Mouse (Mus musculus) frontal cortex, adult 2 months (tissue): ENCODE data around the gene 9530077C05Rik. TPM values are rescaled to one million over a fixed set of nuclear protein-coding genes. Genes with fewer than 3 reads are reported as not detected.

Experiments
- DNase-seq, 2 experiments: peaks; one replicate each; pipeline ENCODE4 v3.0.0; 2022; ENCODE audit warnings: low spot score in 1 of 2; ENCODE audit errors: extremely low spot score in 1 of 2
- polyA plus RNA-seq: library from polyadenylated mRNA; depleted of rRNA; stranded (reverse); fragments of >200 nt; gene quantifications from 2 replicates; pipeline ENCODE4 v1.2.3, GENCODE M21; 2012

Gene 9530077C05Rik
- polyA plus RNA-seq, 1 experiment: 8.8 TPM

DNA sequence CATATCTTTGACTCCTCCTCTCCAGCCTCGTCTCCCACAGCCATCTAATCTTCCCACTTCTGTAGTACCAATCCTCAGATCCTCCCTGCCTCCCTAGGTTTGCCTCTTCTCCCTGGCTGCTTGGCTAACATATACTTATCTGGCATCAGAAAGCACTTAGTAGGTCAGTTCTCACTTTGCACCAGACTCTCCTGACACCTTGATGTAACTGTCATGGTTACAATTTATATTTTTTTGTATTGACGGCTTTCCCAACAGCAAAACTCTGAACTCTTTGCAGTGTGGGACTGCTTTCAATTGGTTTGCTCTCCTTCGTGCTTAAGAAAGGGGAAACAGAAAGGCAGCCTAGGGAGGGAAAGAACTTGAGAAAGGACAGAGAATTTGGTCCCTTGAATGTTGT lies 4.9 kb downstream of the 9530077C05Rik start:
- DNase-seq: no peak

DNA sequence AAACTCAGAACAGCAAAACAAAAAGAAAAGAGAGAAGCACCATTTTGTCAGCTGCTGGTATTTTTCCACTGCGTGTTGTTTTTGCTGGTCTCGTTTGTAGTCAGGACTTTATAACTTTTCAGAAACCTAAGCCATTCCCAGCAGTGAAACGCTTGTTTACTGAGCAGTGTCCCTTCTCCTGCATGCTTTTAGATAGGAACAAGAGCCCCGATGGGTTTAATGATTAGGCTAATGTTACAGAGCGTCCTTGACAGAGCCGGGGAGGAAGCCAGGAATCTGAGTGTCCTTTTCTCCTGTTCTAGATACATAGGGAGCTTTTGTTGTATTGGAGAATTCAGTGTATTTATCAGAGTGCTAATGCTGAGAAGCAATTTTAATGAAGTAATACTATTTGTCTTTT lies 6.2 kb downstream of the 9530077C05Rik start:
- DNase-seq: no peak

DNA sequence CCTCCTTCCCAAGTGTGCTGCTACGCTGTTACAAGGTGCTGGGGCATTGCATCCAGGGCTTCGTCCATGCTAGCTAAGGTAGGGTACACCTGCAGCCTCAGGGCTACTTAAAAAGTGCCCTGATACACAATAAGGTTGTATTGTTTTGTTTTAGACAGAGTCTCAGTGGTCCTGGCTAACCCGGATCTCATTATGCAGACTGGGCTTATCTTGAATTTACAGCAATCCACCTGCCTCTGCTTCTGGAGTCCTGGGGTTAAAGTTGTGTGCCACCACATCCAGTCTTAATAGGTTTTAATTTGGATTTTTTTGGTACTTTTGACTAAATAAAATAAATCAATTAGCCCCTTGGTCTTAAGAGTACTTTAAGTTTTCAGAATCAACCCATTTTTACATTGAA lies 8.6 kb downstream of the 9530077C05Rik start:
- no peak for DNase-seq

DNA sequence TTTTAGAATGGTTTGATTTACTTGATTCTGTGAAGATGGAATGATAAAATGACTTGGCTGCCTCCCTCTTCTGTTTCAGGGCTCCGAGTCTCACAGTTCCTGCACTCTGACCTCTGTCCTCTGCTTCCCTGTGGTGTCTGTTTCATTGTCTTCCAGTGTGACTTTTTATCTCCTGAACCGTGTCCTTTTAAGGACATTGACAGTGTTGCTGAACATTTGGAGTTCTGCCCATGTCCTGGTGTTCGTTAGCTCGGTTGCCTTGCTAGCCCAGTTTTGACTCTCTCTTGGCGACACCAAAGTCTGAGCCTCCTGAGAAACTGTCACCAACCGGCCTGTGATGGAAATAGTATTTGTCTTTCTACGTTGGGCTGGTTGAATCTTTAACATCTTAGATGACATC lies 9.2 kb downstream of the 9530077C05Rik start:
- no peak for DNase-seq

DNA sequence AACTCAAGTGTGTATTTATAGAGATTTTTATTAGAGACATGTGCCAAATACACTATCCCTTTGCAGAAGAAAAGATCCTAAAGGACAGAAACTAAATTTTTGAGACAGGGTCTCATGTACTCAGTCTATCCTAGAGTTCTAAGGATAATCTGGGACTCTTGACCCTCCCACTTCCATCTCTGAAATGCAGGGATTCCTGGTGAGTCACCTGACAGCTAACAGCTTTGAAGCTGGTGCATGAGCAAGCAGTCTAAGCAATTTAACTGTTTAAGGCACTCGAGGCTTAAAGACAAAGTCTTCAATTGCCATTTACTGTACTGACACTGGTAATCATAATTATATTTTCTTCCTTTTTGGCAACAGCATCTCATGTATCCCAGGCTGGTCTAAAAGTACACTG lies 11.2 kb downstream of the 9530077C05Rik start:
- DNase-seq: no peak

DNA sequence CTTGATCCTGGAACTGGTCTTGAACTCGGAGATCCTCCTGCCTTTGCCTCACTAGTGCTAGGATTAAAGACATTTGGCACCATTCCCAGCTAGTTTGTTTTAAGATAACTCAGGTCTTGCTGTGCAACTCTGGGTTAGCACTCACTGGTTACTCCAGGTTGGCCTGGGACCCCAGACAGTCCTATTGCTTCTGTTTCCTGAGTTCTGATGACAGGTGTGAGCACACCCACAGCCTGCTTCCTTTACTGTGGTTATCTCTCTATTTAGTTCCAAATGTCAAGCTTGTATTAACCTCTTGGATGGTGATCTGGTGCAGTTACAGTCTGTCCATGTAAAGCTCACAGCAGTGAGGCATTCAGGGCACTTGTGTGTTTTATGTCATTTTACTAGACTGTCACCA lies 12.2 kb downstream of the 9530077C05Rik start:
- DNase-seq: no peak

DNA sequence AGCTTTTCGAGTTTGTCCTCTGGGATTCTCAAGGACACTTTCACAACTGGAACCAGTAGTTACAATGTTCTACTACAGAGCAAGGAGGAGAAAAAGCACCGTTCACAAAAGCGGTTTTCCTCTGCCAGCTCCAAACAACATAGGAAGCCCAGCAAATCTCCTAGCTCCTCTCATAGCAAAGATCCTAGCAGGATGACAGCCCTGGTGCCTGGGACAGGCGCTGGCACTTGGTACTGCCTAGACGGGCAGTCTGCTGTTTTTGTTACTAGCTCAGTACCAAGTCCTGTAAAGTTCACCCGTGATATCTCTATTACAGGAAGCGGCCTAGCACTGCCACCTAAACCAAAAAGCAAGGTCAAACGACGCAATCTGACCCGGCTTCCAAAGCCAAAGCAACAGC lies 12.9 kb downstream of the 9530077C05Rik start:
- DNase-seq: no peak

DNA sequence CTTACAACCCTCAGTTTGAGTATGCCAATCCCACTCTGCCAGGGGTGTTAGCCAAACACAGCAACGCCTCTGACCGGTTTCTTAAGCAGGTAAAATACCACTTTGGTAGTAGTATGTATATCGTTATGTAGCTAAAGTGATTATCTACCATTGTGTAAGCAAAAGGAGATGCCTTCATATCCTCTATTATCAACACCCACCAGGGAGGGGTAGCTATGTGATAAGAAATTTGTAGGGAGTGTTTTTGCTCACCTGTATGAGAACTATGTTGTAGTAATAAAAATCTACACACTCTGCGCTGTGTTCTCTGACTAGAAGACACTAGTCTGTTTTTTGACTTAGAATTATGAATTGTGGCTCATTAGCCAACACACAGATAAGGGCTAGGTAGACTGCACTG lies 13.4 kb downstream of the 9530077C05Rik start:
- DNase-seq: no peak

DNA sequence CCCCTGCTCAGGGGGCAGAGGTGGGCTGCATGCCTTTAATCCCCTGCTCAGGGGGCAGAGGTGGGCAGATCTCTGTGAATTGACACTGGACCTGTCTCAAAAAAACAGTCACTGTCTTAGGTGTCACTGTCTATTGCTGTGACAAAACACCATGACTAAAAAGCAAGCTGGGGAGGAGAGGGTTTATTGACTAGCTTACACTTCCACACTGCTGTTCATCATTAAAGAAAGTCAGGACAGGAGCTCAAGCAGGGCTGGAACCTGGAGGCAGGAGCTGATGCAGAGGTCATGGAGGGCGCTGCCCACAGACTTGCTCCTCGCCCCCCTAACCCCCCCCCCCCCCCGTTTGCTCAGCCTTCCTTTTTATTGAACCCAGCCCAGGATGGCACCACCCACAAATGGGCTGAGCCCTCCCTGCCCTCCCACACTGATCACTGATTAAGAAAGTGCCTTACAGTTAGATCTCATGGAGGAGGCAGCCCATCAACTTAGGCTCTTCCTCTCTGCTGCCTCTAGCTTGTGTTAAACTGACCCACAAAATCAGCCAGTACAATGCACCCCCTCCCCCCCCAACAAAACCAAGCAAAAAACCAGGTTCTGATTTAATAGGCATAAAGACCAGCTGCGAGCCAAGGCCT lies 16.8 kb downstream of the 9530077C05Rik start:
- DNase-seq: no peak

DNA sequence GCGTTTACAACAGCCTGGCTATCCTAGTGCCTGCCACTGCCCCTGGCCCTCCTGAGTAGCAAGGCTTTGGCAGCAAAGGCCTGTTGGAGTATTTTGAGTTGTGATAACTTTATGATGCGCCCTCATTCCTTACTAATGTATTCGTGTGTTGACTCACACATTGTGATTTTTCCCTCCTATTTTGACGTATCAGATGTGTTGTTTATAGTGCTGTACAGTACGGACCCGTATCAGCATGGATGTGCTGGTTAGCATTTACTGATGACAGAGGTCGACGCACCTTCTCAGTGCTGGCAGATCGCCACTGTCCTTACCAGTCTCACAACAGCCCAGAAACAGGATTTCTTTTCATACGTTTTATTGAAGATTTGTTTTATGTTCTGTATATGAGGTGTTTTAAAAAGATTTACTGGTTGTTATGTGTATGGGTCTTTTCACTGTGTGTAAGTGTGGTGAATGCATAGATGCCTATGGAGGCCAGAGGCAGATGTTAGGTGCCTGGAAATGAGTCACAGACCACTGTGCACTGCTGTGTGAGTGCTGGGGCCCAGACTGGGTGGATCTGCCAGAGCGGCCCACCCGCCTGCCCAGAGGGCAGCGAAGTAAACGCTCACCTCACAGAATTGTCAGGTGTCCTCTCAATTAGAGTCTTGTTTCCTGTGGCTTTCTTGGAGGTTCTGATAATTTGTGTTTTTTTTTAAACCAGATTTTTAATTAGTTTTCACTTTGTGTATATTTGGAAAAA lies 17.5 kb downstream of the 9530077C05Rik start:
- DNase-seq: no peak

DNA sequence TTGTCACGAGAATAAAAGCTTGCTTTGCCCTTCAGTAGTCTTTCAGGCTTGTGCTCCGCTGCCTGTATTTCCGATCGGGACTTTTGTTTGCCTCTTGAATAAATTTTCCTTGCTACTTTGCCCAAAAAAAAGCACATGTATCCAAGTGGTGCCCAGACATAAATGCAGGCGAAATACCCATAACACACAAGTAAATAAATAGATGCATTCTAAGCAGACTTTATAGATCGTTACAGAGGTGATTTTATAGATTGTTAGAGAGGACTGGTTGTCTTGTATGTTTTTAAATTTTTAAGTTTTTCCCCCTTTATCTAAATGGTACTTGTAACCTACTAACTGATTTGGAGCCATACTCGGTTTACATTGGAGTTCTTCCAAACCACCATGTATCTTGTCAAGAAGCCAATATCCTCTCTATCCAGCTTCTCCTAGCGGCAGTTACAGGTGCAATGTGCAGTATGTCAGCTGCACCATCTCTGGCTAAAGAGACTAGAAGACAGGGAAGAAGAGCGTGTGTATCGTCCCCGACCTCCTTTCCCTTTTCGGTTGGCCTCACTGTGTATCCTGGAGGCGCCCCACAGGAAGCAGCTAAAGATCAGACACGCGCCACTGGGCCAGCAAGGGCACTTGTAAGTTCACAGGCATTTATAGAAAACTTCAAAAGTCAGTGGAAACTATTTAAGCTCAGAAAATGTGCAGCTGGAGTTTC lies 18.4 kb downstream of the 9530077C05Rik start:
- DNase-seq: no peak

DNA sequence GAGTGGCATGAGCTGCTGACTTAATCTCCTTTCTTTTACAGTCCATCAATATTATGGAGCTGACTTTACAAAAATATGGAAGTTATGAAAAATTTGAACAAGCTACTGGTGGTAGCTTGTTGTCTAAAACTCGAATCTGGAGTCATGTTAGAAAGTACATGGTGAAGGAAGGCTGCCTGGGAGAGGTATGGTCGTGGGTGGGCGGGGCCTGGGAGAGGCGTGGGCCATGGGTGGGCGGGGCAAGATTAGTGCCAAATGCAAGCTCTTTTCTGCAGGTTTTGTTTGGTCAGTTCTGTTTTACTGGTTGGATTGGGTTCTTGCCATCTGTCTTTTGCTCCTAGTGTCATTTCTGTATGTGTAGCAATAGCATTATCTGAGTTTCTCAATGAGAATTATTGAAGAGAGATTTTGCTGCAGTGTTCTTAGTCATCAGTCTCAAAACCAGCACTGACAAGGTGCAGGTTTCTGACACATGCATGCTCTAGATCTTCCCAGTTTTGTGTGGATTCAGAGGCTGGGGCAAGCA lies 19.1 kb downstream of the 9530077C05Rik start:
- no peak for DNase-seq

DNA sequence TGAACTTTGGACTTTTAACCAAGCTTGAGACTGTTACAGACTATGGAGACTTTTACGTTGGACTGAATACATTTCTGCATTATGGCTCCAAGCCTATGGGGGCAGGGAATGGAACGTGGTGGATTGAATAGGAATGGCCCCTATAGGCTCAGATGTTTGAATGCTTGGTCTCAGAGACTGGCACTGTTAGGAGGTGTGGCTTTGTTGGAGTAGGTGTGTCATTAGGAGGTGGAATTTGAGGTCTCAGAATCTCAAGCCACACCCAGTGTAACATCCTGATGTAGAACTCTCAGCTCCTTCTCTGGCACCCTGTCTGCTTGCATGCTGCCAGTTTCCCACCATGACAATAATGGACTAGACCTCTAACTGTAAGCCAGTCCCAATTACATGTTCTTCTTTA lies 21.9 kb downstream of the 9530077C05Rik start:
- DNase-seq: no peak

DNA sequence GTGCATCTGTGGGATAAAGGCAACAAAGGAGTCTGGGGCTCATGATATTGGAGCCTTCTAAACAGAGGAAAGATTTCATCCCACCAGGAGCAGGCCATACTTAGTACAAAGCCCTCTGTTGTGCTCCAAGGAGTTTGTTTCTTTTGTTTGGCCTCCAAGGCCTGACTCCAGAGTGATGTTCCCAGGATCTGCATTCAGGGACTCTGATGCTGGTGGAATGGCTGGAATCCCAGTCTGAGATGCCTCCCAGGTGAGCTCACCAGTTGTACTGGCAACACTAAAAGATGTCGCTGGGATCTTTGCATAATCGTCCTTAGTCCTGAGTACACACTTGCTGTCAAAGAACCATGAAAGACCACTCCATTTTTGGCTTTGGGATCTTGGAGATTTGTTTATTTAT lies 22.8 kb downstream of the 9530077C05Rik start:
- no peak for DNase-seq

DNA sequence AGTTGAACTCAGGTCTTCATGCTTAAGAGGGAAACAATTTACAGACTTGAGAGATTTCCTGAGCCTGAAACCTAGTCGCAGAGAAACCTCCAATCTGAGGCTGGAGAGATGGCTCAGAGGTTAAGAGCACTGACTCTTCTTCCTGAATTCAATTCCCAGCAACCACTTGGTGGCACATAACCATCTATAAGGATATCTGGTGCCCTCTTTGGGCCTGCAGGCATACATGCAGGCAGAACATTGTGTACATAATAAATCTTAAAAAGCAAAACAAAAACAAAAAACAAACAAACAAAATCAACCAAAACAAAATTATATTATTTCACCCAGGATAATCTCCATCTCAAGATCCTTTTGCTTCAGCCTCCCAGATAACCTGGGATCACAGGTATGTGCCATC lies 27.5 kb downstream of the 9530077C05Rik start:
- no peak for DNase-seq

DNA sequence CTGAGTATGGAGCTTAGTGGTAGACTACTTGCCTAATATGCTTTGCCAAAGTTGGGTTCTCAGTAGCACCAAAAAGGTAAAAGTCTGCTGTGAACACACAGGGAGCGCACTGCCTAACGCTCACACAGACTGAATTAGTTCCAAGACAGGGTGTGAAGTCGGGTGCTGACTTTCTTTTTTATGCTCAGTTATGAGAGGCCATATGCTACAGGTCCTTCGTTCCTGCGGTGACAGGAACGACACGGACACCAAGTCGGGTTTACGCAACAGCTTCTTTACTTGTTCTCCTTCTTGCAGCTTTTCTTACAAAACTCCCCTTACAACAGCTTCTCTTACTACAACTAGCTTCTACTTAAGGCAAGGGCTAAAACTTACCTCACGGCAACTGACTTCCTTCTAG lies 31.8 kb downstream of the 9530077C05Rik start:
- no peak for DNase-seq

DNA sequence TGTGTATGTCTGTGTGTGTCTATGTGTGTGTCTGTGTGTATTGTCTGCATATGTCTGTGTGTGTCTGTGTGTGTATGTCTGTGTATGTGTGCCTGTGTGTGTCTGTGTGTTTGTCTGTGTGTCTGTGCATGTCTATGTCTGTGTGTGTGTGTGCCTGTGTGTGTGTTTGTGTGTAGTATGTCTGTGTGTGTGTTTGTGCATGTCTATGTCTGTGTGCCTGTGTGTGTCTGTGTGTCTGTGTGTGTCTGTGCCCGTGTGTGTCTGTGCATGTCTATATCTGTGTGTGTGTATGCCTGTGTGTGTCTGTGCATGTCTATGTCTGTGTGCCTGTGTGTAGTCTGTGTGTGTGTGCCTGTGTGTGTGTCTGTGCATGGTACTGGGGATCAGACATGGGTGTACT lies 33.8 kb downstream of the 9530077C05Rik start:
- no peak for DNase-seq

DNA sequence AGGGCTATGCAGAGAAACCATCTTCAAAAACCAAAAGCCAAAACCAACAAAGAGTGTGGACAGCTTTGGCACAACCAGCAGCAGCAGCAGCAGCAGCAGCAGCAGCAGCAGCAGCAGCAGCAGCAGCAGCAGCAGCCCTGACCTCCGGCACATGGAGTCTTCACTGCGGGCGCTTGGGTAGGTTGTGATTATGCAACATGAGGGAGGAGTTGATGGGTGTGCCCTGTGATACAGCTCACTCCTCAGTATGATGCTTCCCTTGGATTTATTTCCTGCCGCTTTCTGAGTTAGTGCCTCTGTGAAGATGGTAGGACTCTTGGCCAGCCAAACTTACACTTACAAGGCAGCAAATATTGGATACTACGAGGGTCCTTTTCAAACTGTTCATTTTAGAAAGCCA lies 35.9 kb downstream of the 9530077C05Rik start:
- no peak for DNase-seq

DNA sequence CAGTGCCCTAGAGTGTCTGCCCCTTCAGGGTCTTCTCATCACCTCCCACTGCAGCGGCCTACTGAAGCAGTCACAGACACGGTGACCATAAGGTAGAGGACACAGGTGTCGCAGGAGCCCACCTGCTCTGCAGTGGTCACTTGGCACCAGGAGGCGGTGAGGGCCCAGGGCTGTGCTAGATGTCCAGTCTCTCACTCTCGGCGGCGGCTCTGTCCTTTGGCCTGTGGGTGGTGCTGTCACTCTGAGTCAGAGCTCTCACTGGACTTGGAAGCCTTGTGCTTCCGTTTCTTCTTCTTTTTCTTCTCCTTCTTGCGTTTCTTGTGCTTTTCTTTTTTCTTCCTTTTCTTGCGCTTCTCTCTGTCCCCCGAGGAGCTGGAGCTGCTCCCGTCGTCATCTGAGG lies 37.1 kb downstream of the 9530077C05Rik start:
- no peak for DNase-seq

DNA sequence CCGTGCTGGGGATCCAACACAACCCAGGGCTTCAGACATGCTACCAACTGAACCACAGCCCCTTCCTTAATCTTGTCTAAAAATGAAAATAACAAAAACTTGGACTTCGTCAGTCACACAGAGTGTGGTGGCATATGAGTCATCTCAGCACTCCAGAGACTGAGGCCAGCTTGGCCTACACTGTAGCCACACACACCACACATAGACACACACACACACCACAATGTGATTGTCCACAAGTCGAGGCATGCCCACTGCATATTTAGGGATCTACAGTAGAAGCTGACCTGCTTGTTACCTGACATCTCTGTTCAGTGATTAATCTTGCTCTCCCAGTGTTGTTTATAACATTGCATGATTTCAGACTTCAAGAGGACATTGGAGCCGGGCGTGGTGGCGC lies 37.9 kb downstream of the 9530077C05Rik start:
- no peak for DNase-seq

DNA sequence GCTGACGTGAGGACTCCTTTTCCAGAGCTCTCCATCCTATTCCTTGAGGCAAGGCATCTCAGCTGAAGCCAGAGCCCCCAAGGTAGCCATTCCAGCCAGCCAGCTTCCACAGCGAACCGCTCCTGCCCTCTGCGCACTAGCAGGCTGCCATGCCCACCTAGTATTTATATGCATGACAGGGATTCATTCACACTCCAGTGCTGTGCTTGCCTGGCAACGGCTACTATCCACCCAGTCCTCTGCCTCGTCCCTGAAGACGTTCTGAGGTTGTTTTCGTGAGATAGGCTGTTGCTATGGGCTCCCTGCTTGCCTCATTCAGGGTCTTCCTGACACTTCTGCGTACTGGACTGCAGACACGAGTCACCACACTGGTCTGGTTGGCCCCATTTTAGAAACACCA lies 41.4 kb downstream of the 9530077C05Rik start:
- peak in 1 of 2 experiments; percentile 14 for DNase-seq

DNA sequence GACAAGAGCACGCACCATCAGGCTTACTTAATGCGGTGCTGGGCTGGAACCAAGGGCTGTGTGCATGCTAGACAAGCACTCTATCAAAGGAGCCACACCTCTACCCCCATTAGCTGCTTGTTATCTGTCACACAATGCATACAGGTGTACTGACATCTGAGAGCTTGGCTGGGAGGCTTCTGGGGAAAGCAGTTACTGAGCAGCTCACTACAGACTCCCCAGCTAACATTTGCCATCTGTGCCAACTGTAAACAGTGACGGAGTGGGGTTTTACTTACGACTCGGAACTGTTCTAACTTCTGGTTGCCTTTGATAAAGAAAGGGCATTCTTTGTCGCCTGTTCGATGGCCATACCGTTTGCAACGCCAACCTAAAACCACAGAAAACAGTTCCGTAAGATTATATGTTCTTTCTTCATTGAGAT lies 42.2 kb downstream of the 9530077C05Rik start:
- DNase-seq: peak in 1 of 2 experiments; percentile 12
